Mouse (Mus musculus) stomach, embryonic 14.5 days (tissue): ENCODE data around the gene Mei1. TPM values are rescaled to one million over a fixed set of nuclear protein-coding genes. Genes with fewer than 3 reads are reported as not detected.

Experiments used
- ATAC-seq: fragments of 200-750 bp; cut with Nextera tagmentation; 2 replicates; pipeline ENCODE4 v1.8.0; 2017; ENCODE audit warnings: low read depth, moderate TSS enrichment; ENCODE audit not compliant: insufficient number of reproducible peaks, insufficient read depth, low FRiP score
- H3K27ac ChIP-seq: fragments of 300-500 bp; sonication (generic); 2 replicates; pipeline ENCODE4 v1.5.1; 2014; ENCODE audit warnings: mild to moderate bottlenecking, low read length, moderate library complexity, mixed read lengths
- H3K27me3 ChIP-seq: fragments of 300-500 bp; sonication (generic); 2 replicates; pipeline ENCODE4 v1.6.1; 2014; ENCODE audit warnings: low read length, control low read depth, mixed read lengths; ENCODE audit not compliant: control insufficient read depth, insufficient read depth
- H3K36me3 ChIP-seq: fragments of 300-500 bp; sonication (generic); 2 replicates; pipeline ENCODE4 v1.6.1; 2014; ENCODE audit warnings: mild to moderate bottlenecking, control low read depth, low read length, moderate library complexity, mixed read lengths; ENCODE audit not compliant: control insufficient read depth, insufficient read depth
- H3K4me1 ChIP-seq: fragments of 300-500 bp; sonication (generic); 2 replicates; pipeline ENCODE4 v1.6.1; 2014; ENCODE audit warnings: low read length, control low read depth, mixed read lengths; ENCODE audit not compliant: control insufficient read depth, insufficient read depth
- H3K4me2 ChIP-seq: fragments of 300-500 bp; sonication (generic); replicated peaks from 2 replicates; pipeline ENCODE4 v1.6.1; 2014; ENCODE audit warnings: low read depth, low read length, control low read depth
- H3K4me3 ChIP-seq: fragments of 300-500 bp; sonication (generic); 2 replicates; pipeline ENCODE4 v1.5.1; 2014; ENCODE audit warnings: low read depth, low read length, control low read depth
- H3K9ac ChIP-seq: fragments of 300-500 bp; sonication (generic); replicated peaks from 2 replicates; pipeline ENCODE4 v1.6.1; 2014; ENCODE audit warnings: low read depth, mild to moderate bottlenecking, control low read depth, low read length, moderate library complexity, mixed read lengths
- H3K9me3 ChIP-seq: fragments of 300-500 bp; sonication (generic); 2 replicates; pipeline ENCODE4 v1.6.1; 2016; ENCODE audit warnings: low read depth, low read length, control low read depth; ENCODE audit not compliant: control insufficient read depth
- WGBS: fragments of 180-500 bp; shearing (Covaris S2); extraction: QIAGEN DNeasy Blood & Tissue Kit; methylation state at CpG from one replicate; pipeline ENCODE4 v1.1.7; 2014; 5-methylcytosine and 5-hydroxymethylcytosine counted together
- polyA plus RNA-seq: library from polyadenylated mRNA; unstranded; fragments of >200 nt; fragmentation: Nextera tagmentation; extraction: Ambion mirVana; gene quantifications from 2 replicates; pipeline ENCODE4 v1.2.1, GENCODE M21; 2014

Gene Mei1
- polyA plus RNA-seq, 1 experiment from 2014 or later = 0.09 TPM

DNA sequence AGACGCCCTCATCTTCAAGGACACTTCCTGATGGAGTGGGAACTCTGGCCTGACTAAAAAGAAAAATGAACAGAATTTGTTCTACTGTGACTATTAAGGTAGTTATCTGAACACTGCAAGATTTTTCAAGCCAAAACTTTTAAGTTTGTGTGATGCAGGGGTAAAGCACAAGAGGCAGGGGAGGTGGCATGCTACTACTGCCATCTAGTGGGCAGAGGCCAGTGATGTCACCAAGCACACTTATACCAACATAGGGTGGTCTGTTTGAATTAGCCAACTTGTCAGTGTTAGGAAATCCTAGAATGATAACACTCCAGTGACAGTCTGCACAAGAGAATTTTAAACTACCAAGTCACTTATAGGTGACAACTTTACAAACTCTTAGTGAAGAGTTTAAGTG, 29.1 kb upstream of the Mei1 start:
- Histone ChIP-seq H3K9ac (no peak overlapping the region), H3K4me1 (peaks cover 1% of the 10 kb centered on the region; the same call in 1 of the 2 replicates), H3K4me3 (no peak overlapping the region), H3K4me2 (no peak overlapping the region), H3K27me3 (no peaks in the 10 kb centered on the region), H3K36me3 (peaks cover 39% of the 10 kb centered on the region), H3K27ac (no peak overlapping the region), H3K9me3 (no peaks in the 10 kb centered on the region)
- 100% methylated on average over 1 of the region's 1 CpGs for WGBS
- no peak for ATAC-seq

DNA sequence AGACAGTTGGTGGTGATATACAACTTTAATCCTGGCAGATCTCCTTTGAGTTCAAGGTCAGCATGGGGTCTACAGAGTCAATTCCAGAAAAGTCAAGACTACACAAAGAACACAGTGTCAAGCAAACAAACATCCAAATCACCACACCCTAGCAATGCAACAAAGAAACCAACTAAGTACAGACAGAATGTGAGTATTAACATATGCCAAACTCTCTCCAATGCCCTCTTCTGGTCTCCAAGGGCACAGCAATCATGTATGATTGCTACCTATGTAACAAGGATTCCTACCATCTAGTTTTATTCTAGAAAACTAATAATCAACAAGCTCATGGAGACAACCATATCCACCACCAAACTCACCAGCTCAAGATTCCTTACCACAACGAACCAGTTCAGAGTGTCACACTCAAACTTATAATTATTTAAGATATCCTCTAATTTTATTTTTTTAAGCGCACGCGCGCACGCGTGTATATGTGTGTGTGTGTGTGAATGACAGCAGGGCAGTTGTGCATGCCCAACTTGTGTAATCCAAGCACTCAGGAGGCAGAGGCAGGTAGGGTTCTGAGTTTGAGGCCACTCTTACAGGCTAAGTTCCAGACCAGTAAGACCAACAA, 25.5 kb upstream of the Mei1 start:
- WGBS = 98% methylated on average over 7 of the region's 7 CpGs
- no peak for ATAC-seq
- Histone ChIP-seq H3K36me3 (peaks cover 30% of the 10 kb centered on the region), H3K27me3 (no peaks in the 10 kb centered on the region), H3K4me2 (no peak overlapping the region), H3K27ac (no peak overlapping the region), H3K9me3 (no peaks in the 10 kb centered on the region), H3K4me3 (no peak overlapping the region), H3K9ac (no peak overlapping the region), H3K4me1 (peaks cover 9% of the 10 kb centered on the region; the same call in 1 of the 2 replicates)

DNA sequence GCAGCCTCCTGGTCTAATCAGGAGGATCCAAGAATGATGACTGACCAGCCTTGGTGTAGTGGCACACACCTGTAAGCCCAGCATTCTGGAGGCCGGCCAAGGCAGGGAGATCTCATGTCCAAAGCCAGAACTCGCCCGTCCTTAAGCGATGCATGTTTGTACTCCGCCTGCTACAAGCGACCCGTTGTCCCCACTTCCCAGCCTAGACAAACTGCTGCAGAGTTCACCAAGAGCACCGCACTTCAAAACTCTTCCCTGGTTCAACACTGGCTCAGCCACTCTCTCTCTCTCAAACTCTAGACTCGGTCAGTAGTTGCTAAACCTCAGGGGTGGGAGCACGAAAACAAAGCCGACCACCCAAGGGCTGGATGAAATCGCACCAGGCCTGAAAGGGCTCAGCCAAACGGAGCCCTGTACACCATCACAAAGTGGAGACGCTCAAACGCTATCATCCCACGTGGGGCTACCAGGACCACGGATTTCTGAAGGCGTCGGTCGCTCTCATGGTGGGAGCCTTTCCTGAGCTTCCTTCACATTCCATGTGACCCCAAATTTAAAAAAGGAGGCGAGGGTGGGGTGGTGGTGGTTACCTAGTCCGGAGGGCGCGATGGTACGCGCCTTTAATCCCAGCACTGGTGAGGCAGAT, 23.4 kb upstream of the Mei1 start:
- Histone ChIP-seq H3K9ac (peak overlapping the region; percentile 90), H3K4me3 (peak overlapping the region; percentile 100), H3K4me2 (peak overlapping the region; percentile 92), H3K27ac (no peak overlapping the region), H3K36me3 (peaks cover 14% of the 10 kb centered on the region), H3K4me1 (peaks cover 9% of the 10 kb centered on the region; the same call in 1 of the 2 replicates), H3K27me3 (no peaks in the 10 kb centered on the region), H3K9me3 (no peaks in the 10 kb centered on the region)
- WGBS = 2% methylated on average over 26 of the region's 26 CpGs
- 0 out of 2 replicates have a peak, but pooled peaks have one; percentile 8 for ATAC-seq

DNA sequence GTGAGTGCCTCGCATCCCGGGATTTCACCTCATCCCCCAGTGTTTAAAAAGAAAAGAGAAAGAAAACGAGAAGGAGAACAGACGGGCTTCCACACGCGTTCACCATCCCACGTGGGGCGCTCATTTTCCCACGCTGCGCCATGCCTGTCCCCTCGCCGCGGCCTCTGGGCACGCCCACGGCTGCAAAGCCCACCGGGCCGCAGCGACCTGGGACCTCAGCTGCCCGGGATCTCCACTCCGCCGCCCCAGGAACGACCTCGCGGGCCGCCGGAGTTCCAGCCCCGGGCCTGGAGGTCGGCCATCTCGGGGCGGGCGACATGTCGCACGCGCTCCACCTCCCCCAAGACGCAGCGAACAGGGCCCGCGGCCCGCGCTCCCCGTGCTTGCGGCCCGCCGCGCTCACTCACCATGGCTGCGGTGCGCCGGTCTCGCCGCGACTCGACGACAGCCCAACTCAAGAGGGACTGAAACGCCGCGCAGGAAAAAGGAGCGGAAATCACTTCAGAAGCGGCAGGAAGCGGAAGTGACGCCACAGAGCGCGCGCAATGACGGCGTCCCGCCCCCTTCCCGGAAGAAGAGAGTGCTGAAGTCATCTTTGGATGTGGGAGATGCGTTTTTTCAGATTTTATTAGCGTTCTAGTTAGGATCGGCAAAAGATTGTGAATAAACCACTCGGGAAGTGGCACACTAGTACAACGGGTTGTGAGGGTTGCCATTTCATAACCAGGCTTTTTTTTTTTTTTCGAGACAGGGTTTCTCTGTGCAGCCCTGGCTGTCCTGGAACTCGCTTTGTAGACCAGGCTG, 22.5 kb upstream of the Mei1 start, which contains the start of gene Snu13:
Gene Snu13, minus strand, starts transcription at position 519 of the 804 bp plus-strand sequence.
- peak; percentile 81; the same call in 1 of the 2 replicates for ATAC-seq
- WGBS = under 1% methylated on average over 74 of the region's 74 CpGs

DNA sequence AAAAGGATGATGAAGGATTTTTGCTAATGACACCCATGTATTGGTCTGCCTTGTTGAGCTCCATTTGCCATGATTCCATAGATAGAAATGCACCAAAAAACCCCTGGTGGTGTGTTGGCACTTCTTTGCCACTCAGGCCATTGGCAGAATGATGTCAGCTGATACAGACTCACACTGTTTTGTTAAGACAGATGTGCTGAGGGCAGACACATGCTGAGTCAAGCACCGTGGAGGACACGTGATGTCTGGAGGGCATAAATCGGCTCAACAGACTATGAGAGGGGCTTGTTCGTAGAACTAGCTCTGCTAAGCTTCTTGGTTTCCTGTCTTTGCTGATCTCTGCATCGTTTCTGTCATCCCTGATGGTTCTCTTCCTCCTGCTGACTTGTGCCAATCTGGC, 17.3 kb upstream of the Mei1 start:
- no peaks in the 10 kb centered on the region for H3K36me3 ChIP-seq
- H3K9me3 ChIP-seq = no peaks in the 10 kb centered on the region
- no peak overlapping the region for H3K9ac ChIP-seq
- ATAC-seq = no peak
- no peak overlapping the region for H3K27ac ChIP-seq
- no peak overlapping the region for H3K4me2 ChIP-seq
- H3K27me3 ChIP-seq = no peaks in the 10 kb centered on the region
- 72% methylated on average over 5 of the region's 5 CpGs for WGBS
- H3K4me1 ChIP-seq = no peaks in the 10 kb centered on the region
- no peak overlapping the region for H3K4me3 ChIP-seq

More for the DNA sequence above, 22.5 kb upstream of the Mei1 start, which contains the start of gene Snu13:
- H3K9me3 ChIP-seq = no peaks in the 10 kb centered on the region
- H3K36me3 ChIP-seq = peaks cover 13% of the 10 kb centered on the region
- H3K4me1 ChIP-seq = peaks cover 9% of the 10 kb centered on the region; the same call in 1 of the 2 replicates
- H3K27me3 ChIP-seq = no peaks in the 10 kb centered on the region
- peak within 1 kb of the TSS; percentile 89 for H3K27ac ChIP-seq
- H3K4me3 ChIP-seq = peak within 1 kb of the TSS; percentile 100
- peak within 1 kb of the TSS; percentile 92 for H3K4me2 ChIP-seq
- H3K9ac ChIP-seq = peak within 1 kb of the TSS; percentile 90

DNA sequence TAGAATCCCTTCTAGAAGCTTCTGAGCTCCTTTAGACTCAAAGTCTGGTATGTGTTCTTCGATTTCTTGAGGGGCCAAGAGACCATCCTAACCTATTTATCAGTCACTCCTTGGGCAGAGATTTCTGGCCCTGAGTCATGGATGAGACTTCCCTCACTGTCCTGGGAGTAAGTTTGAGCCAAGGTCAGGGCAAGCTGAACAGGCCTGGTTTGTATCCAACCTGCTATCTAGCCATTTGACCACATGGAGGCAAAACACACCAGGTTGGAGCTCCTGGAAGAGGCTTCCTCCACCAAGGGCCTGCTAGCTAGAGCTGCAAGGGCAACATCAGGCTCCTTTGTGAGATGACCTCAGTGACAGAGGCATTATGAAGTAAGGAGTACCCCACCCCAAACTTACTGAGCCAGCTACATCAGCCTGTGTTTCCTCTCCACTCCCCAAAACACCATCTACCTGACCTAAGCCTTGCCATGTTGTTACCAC, 11.0 kb upstream of the Mei1 start, which contains the start of gene 4930407I10Rik:
Gene 4930407I10Rik, plus strand, starts transcription at position 433 of the 483 bp plus-strand sequence.
- Histone ChIP-seq H3K36me3 (no peaks in the 10 kb centered on the region), H3K27me3 (0 out of 2 replicates have a peak, but pooled peaks cover 5% of the 10 kb centered on the region), H3K27ac (no peak within 1 kb of the TSS), H3K4me2 (no peak within 1 kb of the TSS), H3K4me1 (no peaks in the 10 kb centered on the region), H3K4me3 (no peak within 1 kb of the TSS), H3K9ac (no peak within 1 kb of the TSS), H3K9me3 (no peaks in the 10 kb centered on the region)
- ATAC-seq = no peak
- WGBS = 85% methylated on average over 1 of the region's 1 CpGs

DNA sequence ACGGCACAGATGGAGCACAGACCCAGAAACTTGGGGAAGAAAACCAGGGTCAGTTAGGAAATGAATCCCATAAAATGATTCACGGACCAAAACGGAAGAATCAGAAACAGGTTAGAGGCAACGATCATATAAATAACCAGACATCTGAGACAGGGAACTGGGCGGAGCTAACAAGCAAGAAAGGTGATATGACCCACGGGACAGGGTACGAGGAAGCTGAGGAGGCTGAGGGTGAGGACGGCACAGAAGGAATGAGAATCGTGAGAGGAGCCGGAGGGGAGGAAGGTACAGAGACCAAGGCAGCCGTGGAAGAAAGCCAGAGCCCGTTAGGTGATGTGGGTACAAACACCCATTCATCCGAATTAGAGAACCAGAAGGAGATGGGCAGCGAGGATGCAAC, 5.9 kb upstream of the Mei1 start:
- Histone ChIP-seq H3K4me1 (no peaks in the 10 kb centered on the region), H3K9me3 (no peaks in the 10 kb centered on the region), H3K36me3 (no peaks in the 10 kb centered on the region), H3K4me2 (no peak overlapping the region), H3K4me3 (no peak overlapping the region), H3K27ac (no peak overlapping the region), H3K9ac (no peak overlapping the region), H3K27me3 (peaks cover 7% of the 10 kb centered on the region; the same call in 1 of the 2 replicates)
- WGBS = 66% methylated on average over 14 of the region's 14 CpGs
- no peak for ATAC-seq

DNA sequence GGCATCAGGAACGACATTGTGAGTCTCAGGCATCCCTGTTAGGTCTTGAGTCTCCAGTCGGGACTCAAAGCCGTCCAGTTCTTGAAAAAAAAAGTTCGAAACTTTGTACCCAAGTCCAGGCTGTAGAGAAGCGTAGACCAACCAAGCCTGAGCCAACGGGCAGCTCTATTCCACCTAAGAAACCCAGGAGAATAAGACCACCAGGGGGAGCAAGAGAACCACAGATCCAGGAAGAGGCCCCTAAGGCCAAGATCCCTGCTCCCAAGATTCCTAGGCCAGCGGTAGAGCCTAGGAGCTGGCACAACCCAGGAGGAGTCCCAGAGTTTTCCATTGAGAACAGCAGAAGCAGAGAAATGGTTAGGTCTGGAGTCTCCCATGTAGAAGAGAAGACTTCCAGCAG, 4.3 kb upstream of the Mei1 start:
- Histone ChIP-seq H3K4me3 (no peak overlapping the region), H3K9me3 (no peaks in the 10 kb centered on the region), H3K27ac (no peak overlapping the region), H3K9ac (no peak overlapping the region), H3K27me3 (peaks cover 13% of the 10 kb centered on the region), H3K36me3 (no peaks in the 10 kb centered on the region), H3K4me1 (no peaks in the 10 kb centered on the region), H3K4me2 (no peak overlapping the region)
- no peak for ATAC-seq
- 14% methylated on average over 7 of the region's 7 CpGs for WGBS
